Mouse (Mus musculus): ENCODE measurements at regions not wholly inside any gene's neighbourhood (a gene's known extent, or its start where the extent isn't known, plus 50 kb on each side); places are given as distances from the start of the nearest gene placed in this dataset.

GRCm38 (mm10) chr14:79929451-79929850 lies 54.4 kb upstream of the Olfm4 start:
- no peak for DNase-seq (ENCODE audit: extremely low read depth)
- no peaks in the 10 kb centered on the region for H3K79me2 ChIP-seq (replicated peaks; ENCODE audit: control insufficient read depth, extremely low read depth, insufficient read depth, poor library complexity, severe bottlenecking)
- no peaks in the 10 kb centered on the region for H3K27me3 ChIP-seq (replicated peaks)
- H3K4me1 ChIP-seq (ENCODE audit: control insufficient read depth in 1 of 2, insufficient read depth in 2 of 2): 0 out of 4 replicates have a peak, but pooled peaks cover 0 to 3% of the 10 kb centered on the region in 2 experiments
- no peak overlapping the region for H3K27ac ChIP-seq (ENCODE audit: insufficient read depth, low read depth)
- H3K36me3 ChIP-seq (replicated peaks in 1 of 2; ENCODE audit: control insufficient read depth in 1 of 2, insufficient read depth in 1 of 2, low read length in 1 of 2): no peaks in the 10 kb centered on the region
- no peaks in the 10 kb centered on the region for H3K9me3 ChIP-seq (replicated peaks; ENCODE audit: low read length)
- H3K9ac ChIP-seq (ENCODE audit: insufficient read depth, low read depth): no peak overlapping the region
- dilution Hi-C loops (cut with MboI; ENCODE audit: extremely low pct_ligation_motif_present, extremely low pct_unique_long_range_greater_than_20kb, low sequenced_read_pairs): no loop called here
- TF ChIP-seq GABPA (IDR thresholded peaks at IDR 0.05; ENCODE audit: insufficient replicate concordance, low read depth, low read length): no peak
- TF ChIP-seq NRF1 (IDR thresholded peaks at IDR 0.05; ENCODE audit: low read depth, low read length): no peak
- TF ChIP-seq USF1 (IDR thresholded peaks at IDR 0.05; ENCODE audit: low read depth, low read length): no peak
- TF ChIP-seq MEF2A (IDR thresholded peaks at IDR 0.05; ENCODE audit: borderline replicate concordance, low read depth, low read length): no peak
- no peak for TF ChIP-seq CTCF (conservative IDR thresholded peaks at IDR 0.05 in 1 of 2, IDR thresholded peaks at IDR 0.05 in 1 of 2; ENCODE audit: low read depth in 2 of 2, low read length in 2 of 2)
- no peak overlapping the region for H3K4me3 ChIP-seq (replicated peaks in 1 of 3; ENCODE audit: low read depth in 2 of 3, low read length in 2 of 3, poor library complexity in 1 of 3)
- in situ Hi-C loops (cut with MboI; ENCODE audit: low pct_ligation_motif_present, low pct_unique_long_range_greater_than_20kb, low sequenced_read_pairs): loop anchor here (25.0 kb wide), 1 partner anchor 283 kb away; no protein-coding TSS in a partner anchor
- H3K4me2 ChIP-seq (ENCODE audit: insufficient read depth, low read depth, poor library complexity, severe bottlenecking): no peak overlapping the region

- dilution Hi-C loops (cut with MboI; ENCODE audit: extremely low pct_ligation_motif_present, extremely low pct_unique_long_range_greater_than_20kb, low sequenced_read_pairs) (no loop called here), in situ Hi-C loops (cut with MboI; ENCODE audit: low pct_ligation_motif_present, low pct_unique_long_range_greater_than_20kb, low sequenced_read_pairs) (loop anchor here (25.0 kb wide), 1 partner anchor 285 kb away; no protein-coding TSS in a partner anchor)
- H3K4me2 ChIP-seq (ENCODE audit: insufficient read depth, low read depth, poor library complexity, severe bottlenecking): no peak overlapping the region
- no peaks in the 10 kb centered on the region for H3K27me3 ChIP-seq (replicated peaks)
- no peak overlapping the region for H3K27ac ChIP-seq (ENCODE audit: insufficient read depth, low read depth)
- no peak overlapping the region for H3K4me3 ChIP-seq (replicated peaks in 1 of 3; ENCODE audit: low read depth in 2 of 3, low read length in 2 of 3, poor library complexity in 1 of 3)
- no peak overlapping the region for H3K9ac ChIP-seq (ENCODE audit: insufficient read depth, low read depth)
- no peaks in the 10 kb centered on the region for H3K36me3 ChIP-seq (replicated peaks in 1 of 2; ENCODE audit: control insufficient read depth in 1 of 2, insufficient read depth in 1 of 2, low read length in 1 of 2)
- H3K9me3 ChIP-seq (replicated peaks; ENCODE audit: low read length): no peaks in the 10 kb centered on the region
- TF ChIP-seq MEF2A (IDR thresholded peaks at IDR 0.05; ENCODE audit: borderline replicate concordance, low read depth, low read length) (no peak), E2F4 (IDR thresholded peaks at IDR 0.05; ENCODE audit: insufficient replicate concordance, low read depth, low read length) (no peak), EP300 (IDR thresholded peaks at IDR 0.05; ENCODE audit: low read length) (no peak), GABPA (IDR thresholded peaks at IDR 0.05; ENCODE audit: insufficient replicate concordance, low read depth, low read length) (no peak), TBP (conservative IDR thresholded peaks at IDR 0.05; ENCODE audit: low read depth, low read length) (no peak), SIN3A (IDR thresholded peaks at IDR 0.05; ENCODE audit: low read length) (no peak), NELFE (IDR thresholded peaks at IDR 0.05; ENCODE audit: low read depth, low read length) (no peak), POLR2A (IDR thresholded peaks at IDR 0.05; ENCODE audit: low read depth, low read length) (no peak), USF2 (conservative IDR thresholded peaks at IDR 0.05; ENCODE audit: low read depth, low read length) (no peak), MAX (IDR thresholded peaks at IDR 0.05; ENCODE audit: low read length) (no peak)
- no peaks in the 10 kb centered on the region for H3K79me2 ChIP-seq (replicated peaks; ENCODE audit: control insufficient read depth, extremely low read depth, insufficient read depth, poor library complexity, severe bottlenecking)
- no peak for DNase-seq (ENCODE audit: extremely low read depth)
- H3K4me1 ChIP-seq (ENCODE audit: control insufficient read depth in 1 of 2, insufficient read depth in 2 of 2): 0 out of 4 replicates have a peak, but pooled peaks cover 0 to 3% of the 10 kb centered on the region in 2 experiments
These were observed 56.7 kb upstream of the Olfm4 start for GRCm38 (mm10) chr14:79927161-79927560.

Data from CH12.LX (cell line).